Mouse (Mus musculus): ENCODE measurements around the gene Sin3a. TPM values are rescaled to one million over a fixed set of nuclear protein-coding genes. Genes with fewer than 3 reads are reported as not detected.

The Sin3a gene
- polyA plus RNA-seq, 1 experiment from 2014 or later = 35.2 TPM

- WGBS = 39% methylated on average over 6 of the region's 6 CpGs
- Histone ChIP-seq H3K4me3 (no peak overlapping the region), H3K36me3 (peaks cover 17% of the 10 kb centered on the region), H3K27ac (no peak overlapping the region), H3K27me3 (no peaks in the 10 kb centered on the region), H3K4me2 (no peak overlapping the region), H3K9me3 (no peaks in the 10 kb centered on the region), H3K9ac (no peak overlapping the region), H3K4me1 (peaks cover 13% of the 10 kb centered on the region)
- no peak for ATAC-seq (ENCODE audit: insufficient number of reproducible peaks, insufficient read depth, low FRiP score, low TSS enrichment, low read depth)
Observed at GRCm38 (mm10) chr9:57152331-57152730, 80.5 kb downstream of the Sin3a start.

- H3K27me3 ChIP-seq = no peaks in the 10 kb centered on the region; the same call in 1 of the 2 replicates
- H3K27ac ChIP-seq = no peak overlapping the region
- H3K4me1 ChIP-seq = peaks cover 9% of the 10 kb centered on the region
- 94% methylated on average over 7 of the region's 7 CpGs for WGBS
- no peak overlapping the region for H3K9ac ChIP-seq
- H3K4me2 ChIP-seq = no peak overlapping the region
- no peaks in the 10 kb centered on the region for H3K9me3 ChIP-seq
- H3K4me3 ChIP-seq = no peak overlapping the region
- peaks cover 17% of the 10 kb centered on the region for H3K36me3 ChIP-seq
- ATAC-seq (ENCODE audit: insufficient number of reproducible peaks, insufficient read depth, low FRiP score, low TSS enrichment, low read depth) = no peak
Observed at GRCm38 (mm10) chr9:57156383-57156782, 84.5 kb downstream of the Sin3a start.

- no peak for ATAC-seq (ENCODE audit: insufficient number of reproducible peaks, insufficient read depth, low FRiP score, low TSS enrichment, low read depth)
- Histone ChIP-seq H3K9ac (peak overlapping the region; percentile 81; the same call in 1 of the 2 replicates), H3K9me3 (no peaks in the 10 kb centered on the region), H3K36me3 (peaks cover 17% of the 10 kb centered on the region), H3K27me3 (no peaks in the 10 kb centered on the region; the same call in 1 of the 2 replicates), H3K4me2 (peak overlapping the region; percentile 95; the same call in 1 of the 2 replicates), H3K4me3 (no peak overlapping the region), H3K27ac (no peak overlapping the region), H3K4me1 (peaks cover 9% of the 10 kb centered on the region)
- whole genome bisulfite sequencing = 84% methylated on average over 8 of the region's 8 CpGs
Observed at GRCm38 (mm10) chr9:57156823-57157222, 85.0 kb downstream of the Sin3a start.

- WGBS = 33% methylated on average over 13 of the region's 13 CpGs
- Histone ChIP-seq H3K4me3 (peak overlapping the region; percentile 86), H3K4me1 (peaks cover 9% of the 10 kb centered on the region), H3K4me2 (peak overlapping the region; percentile 95), H3K27ac (no peak overlapping the region), H3K9ac (peak overlapping the region; percentile 81), H3K9me3 (no peaks in the 10 kb centered on the region), H3K36me3 (peaks cover 17% of the 10 kb centered on the region), H3K27me3 (no peaks in the 10 kb centered on the region; the same call in 1 of the 2 replicates)
- ATAC-seq (ENCODE audit: insufficient number of reproducible peaks, insufficient read depth, low FRiP score, low TSS enrichment, low read depth) = no peak
Observed at GRCm38 (mm10) chr9:57157499-57157898, 85.7 kb downstream of the Sin3a start.

- peak within 1 kb of the TSS; percentile 81 for H3K9ac ChIP-seq
- H3K27me3 ChIP-seq = no peaks in the 10 kb centered on the region; the same call in 1 of the 2 replicates
- no peak within 1 kb of the TSS for H3K27ac ChIP-seq
- H3K9me3 ChIP-seq = no peaks in the 10 kb centered on the region
- WGBS = under 1% methylated on average over 24 of the region's 24 CpGs
- peaks cover 9% of the 10 kb centered on the region for H3K4me1 ChIP-seq
- peak within 1 kb of the TSS; percentile 95 for H3K4me2 ChIP-seq
- ATAC-seq (ENCODE audit: insufficient number of reproducible peaks, insufficient read depth, low FRiP score, low TSS enrichment, low read depth) = peak; percentile 60; the same call in 1 of the 2 replicates
- H3K4me3 ChIP-seq = peak within 1 kb of the TSS; percentile 86
- peaks cover 17% of the 10 kb centered on the region for H3K36me3 ChIP-seq
Observed at GRCm38 (mm10) chr9:57158013-57158470, 86.2 kb downstream of the Sin3a start, which contains the start of gene Commd4. Gene Commd4, minus strand, starts transcription at chr9:57158331.

- H3K36me3 ChIP-seq = peaks cover 17% of the 10 kb centered on the region
- peak overlapping the region; percentile 86 for H3K4me3 ChIP-seq
- H3K27me3 ChIP-seq = no peaks in the 10 kb centered on the region; the same call in 1 of the 2 replicates
- peak overlapping the region; percentile 81 for H3K9ac ChIP-seq
- peak overlapping the region; percentile 95 for H3K4me2 ChIP-seq
- 36% methylated on average over 11 of the region's 11 CpGs for WGBS
- no peak for ATAC-seq (ENCODE audit: insufficient number of reproducible peaks, insufficient read depth, low FRiP score, low TSS enrichment, low read depth)
- H3K9me3 ChIP-seq = no peaks in the 10 kb centered on the region
- H3K4me1 ChIP-seq = peaks cover 9% of the 10 kb centered on the region
- H3K27ac ChIP-seq = no peak overlapping the region
Observed at GRCm38 (mm10) chr9:57158506-57158905, 86.7 kb downstream of the Sin3a start.

GRCm38 (mm10) chr9:57162496-57162895 is 90.7 kb downstream of the Sin3a start:
- no peak overlapping the region for H3K4me3 ChIP-seq
- no peaks in the 10 kb centered on the region; the same call in 1 of the 2 replicates for H3K27me3 ChIP-seq
- WGBS = 23% methylated on average over 3 of the region's 3 CpGs
- H3K27ac ChIP-seq = no peak overlapping the region
- H3K9me3 ChIP-seq = no peaks in the 10 kb centered on the region
- ATAC-seq (ENCODE audit: insufficient number of reproducible peaks, insufficient read depth, low FRiP score, low TSS enrichment, low read depth) = no peak
- H3K4me1 ChIP-seq = peaks cover 3% of the 10 kb centered on the region
- H3K4me2 ChIP-seq = no peak overlapping the region
- H3K36me3 ChIP-seq = no peaks in the 10 kb centered on the region
- H3K9ac ChIP-seq = no peak overlapping the region

- H3K4me3 ChIP-seq = no peak overlapping the region
- 52% methylated on average over 2 of the region's 2 CpGs for WGBS
- H3K9ac ChIP-seq = no peak overlapping the region
- no peaks in the 10 kb centered on the region for H3K4me1 ChIP-seq
- H3K9me3 ChIP-seq = no peaks in the 10 kb centered on the region
- H3K36me3 ChIP-seq = no peaks in the 10 kb centered on the region
- no peak overlapping the region for H3K4me2 ChIP-seq
- no peak overlapping the region for H3K27ac ChIP-seq
- no peak for ATAC-seq (ENCODE audit: insufficient number of reproducible peaks, insufficient read depth, low FRiP score, low TSS enrichment, low read depth)
- no peaks in the 10 kb centered on the region; the same call in 1 of the 2 replicates for H3K27me3 ChIP-seq
Observed at GRCm38 (mm10) chr9:57163137-57163536, 91.3 kb downstream of the Sin3a start.

GRCm38 (mm10) chr9:57166173-57166572 is 94.3 kb downstream of the Sin3a start:
- Histone ChIP-seq H3K9me3 (no peaks in the 10 kb centered on the region), H3K4me1 (no peaks in the 10 kb centered on the region), H3K4me3 (no peak overlapping the region), H3K36me3 (no peaks in the 10 kb centered on the region), H3K9ac (no peak overlapping the region), H3K27ac (no peak overlapping the region), H3K27me3 (no peaks in the 10 kb centered on the region; the same call in 1 of the 2 replicates), H3K4me2 (no peak overlapping the region)
- WGBS = 89% methylated on average over 2 of the region's 2 CpGs
- ATAC-seq (ENCODE audit: insufficient number of reproducible peaks, insufficient read depth, low FRiP score, low TSS enrichment, low read depth) = no peak

- Histone ChIP-seq H3K4me3 (no peak overlapping the region), H3K9ac (no peak overlapping the region), H3K4me2 (no peak overlapping the region), H3K27ac (no peak overlapping the region), H3K4me1 (no peaks in the 10 kb centered on the region), H3K27me3 (no peaks in the 10 kb centered on the region), H3K9me3 (no peaks in the 10 kb centered on the region), H3K36me3 (no peaks in the 10 kb centered on the region)
- ATAC-seq (ENCODE audit: insufficient number of reproducible peaks, insufficient read depth, low FRiP score, low TSS enrichment, low read depth) = no peak
- WGBS = 86% methylated on average over 5 of the region's 5 CpGs
Observed at GRCm38 (mm10) chr9:57168411-57168810, 96.6 kb downstream of the Sin3a start.

Data from embryonic facial prominence, embryonic 13.5 days (tissue).